Mouse (Mus musculus): ENCODE measurements at regions not wholly inside any gene's neighbourhood (a gene's known extent, or its start where the extent isn't known, plus 50 kb on each side); places are given as distances from the start of the nearest gene placed in this dataset.

- ATAC-seq (replicated peaks in 1 of 2; ENCODE audit: insufficient read depth in 1 of 2, low FRiP score in 2 of 2, low TSS enrichment in 1 of 2, low read depth in 1 of 2, poor library complexity in 2 of 2, severe bottlenecking in 2 of 2) = peak in 1 of 2 experiments; percentile 32; a peak in 2 of 4 replicates
These were observed 304.0 kb upstream of the Kif2a start for GRCm38 (mm10) chr13:107325707-107326495.

DNA sequence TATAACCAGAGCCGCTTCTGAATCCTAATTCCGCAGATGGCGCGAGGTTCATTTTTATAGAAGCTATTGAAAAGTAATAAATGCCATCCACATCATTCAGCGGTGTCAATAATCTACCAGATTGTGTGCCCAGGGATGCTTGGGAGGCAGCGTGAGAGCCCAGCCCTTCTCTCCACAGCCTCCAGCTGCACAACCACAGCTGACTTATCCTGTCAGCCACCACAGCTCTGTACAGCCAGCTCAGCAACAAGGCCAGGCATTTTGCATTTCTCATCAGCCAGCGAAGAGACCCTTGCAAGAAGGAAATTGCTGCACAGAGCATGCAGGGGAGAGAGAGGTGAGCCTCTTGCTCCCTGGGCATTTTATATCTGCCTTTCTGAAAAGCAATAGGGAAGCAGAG, 292.8 kb upstream of the Kif2a start:
- ATAC-seq (replicated peaks in 1 of 2; ENCODE audit: insufficient read depth in 1 of 2, low FRiP score in 2 of 2, low TSS enrichment in 1 of 2, low read depth in 1 of 2, poor library complexity in 2 of 2, severe bottlenecking in 2 of 2) = no peak

- ATAC-seq (replicated peaks in 1 of 2; ENCODE audit: insufficient read depth in 1 of 2, low FRiP score in 2 of 2, low TSS enrichment in 1 of 2, low read depth in 1 of 2, poor library complexity in 2 of 2, severe bottlenecking in 2 of 2) = no peak
These were observed 287.2 kb upstream of the Kif2a start for GRCm38 (mm10) chr13:107308958-107309639.

- no peak for ATAC-seq (replicated peaks in 1 of 2; ENCODE audit: insufficient read depth in 1 of 2, low FRiP score in 2 of 2, low TSS enrichment in 1 of 2, low read depth in 1 of 2, poor library complexity in 2 of 2, severe bottlenecking in 2 of 2)
These were observed 286.5 kb upstream of the Kif2a start for GRCm38 (mm10) chr13:107308404-107308803.

GRCm38 (mm10) chr13:107306958-107307357, 285.0 kb upstream of the Kif2a start:
- ATAC-seq (replicated peaks in 1 of 2; ENCODE audit: insufficient read depth in 1 of 2, low FRiP score in 2 of 2, low TSS enrichment in 1 of 2, low read depth in 1 of 2, poor library complexity in 2 of 2, severe bottlenecking in 2 of 2) = no peak

DNA sequence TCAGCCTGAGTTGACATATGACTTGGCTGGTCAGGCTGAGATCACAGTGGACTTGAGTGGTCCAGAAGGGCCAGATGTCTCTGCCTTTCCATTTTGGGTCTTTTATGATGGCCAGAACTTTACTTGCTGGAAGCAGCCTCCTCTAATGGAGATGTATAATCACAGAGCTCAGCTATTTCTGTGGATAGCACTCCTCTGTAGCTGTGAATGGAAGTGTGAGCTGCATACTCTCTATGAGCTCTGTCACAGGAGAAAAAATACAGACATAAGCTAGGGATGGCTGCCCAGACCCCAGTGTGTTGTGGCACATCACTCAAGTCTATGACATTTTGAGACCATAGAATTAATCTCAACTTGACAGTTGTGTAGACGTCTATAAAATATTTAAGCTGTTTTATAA, 284.3 kb upstream of the Kif2a start:
- ATAC-seq (replicated peaks in 1 of 2; ENCODE audit: insufficient read depth in 1 of 2, low FRiP score in 2 of 2, low TSS enrichment in 1 of 2, low read depth in 1 of 2, poor library complexity in 2 of 2, severe bottlenecking in 2 of 2) = no peak

GRCm38 (mm10) chr13:107305738-107306137, 283.8 kb upstream of the Kif2a start:
- no peak for ATAC-seq (replicated peaks in 1 of 2; ENCODE audit: insufficient read depth in 1 of 2, low FRiP score in 2 of 2, low TSS enrichment in 1 of 2, low read depth in 1 of 2, poor library complexity in 2 of 2, severe bottlenecking in 2 of 2)

GRCm38 (mm10) chr13:107303878-107304277, 282.0 kb upstream of the Kif2a start:
- no peak for ATAC-seq (replicated peaks in 1 of 2; ENCODE audit: insufficient read depth in 1 of 2, low FRiP score in 2 of 2, low TSS enrichment in 1 of 2, low read depth in 1 of 2, poor library complexity in 2 of 2, severe bottlenecking in 2 of 2)

DNA sequence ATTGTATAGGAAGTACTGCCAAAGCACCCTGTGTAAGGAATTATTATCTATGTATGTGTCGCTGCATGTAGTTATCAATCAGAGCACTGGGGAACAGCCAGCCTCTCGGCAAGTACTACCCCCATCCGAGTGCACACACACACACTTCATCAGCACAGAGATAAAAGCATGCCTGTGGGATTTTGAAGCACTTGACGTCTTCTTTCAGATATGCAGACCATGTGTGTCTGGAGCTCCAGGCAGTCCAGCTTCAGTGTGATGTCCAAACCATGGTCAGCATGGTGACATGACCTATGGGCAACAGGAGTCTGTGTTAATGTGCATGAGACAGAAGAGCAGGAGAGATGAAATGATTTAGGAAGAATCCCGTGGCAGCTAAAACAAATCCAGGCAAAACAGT, 281.4 kb upstream of the Kif2a start:
- ATAC-seq (replicated peaks in 1 of 2; ENCODE audit: insufficient read depth in 1 of 2, low FRiP score in 2 of 2, low TSS enrichment in 1 of 2, low read depth in 1 of 2, poor library complexity in 2 of 2, severe bottlenecking in 2 of 2) = no peak

- ATAC-seq (replicated peaks in 1 of 2; ENCODE audit: insufficient read depth in 1 of 2, low FRiP score in 2 of 2, low TSS enrichment in 1 of 2, low read depth in 1 of 2, poor library complexity in 2 of 2, severe bottlenecking in 2 of 2) = no peak
These were observed 278.9 kb upstream of the Kif2a start for GRCm38 (mm10) chr13:107300792-107301191.

- no peak for ATAC-seq (replicated peaks in 1 of 2; ENCODE audit: insufficient read depth in 1 of 2, low FRiP score in 2 of 2, low TSS enrichment in 1 of 2, low read depth in 1 of 2, poor library complexity in 2 of 2, severe bottlenecking in 2 of 2)
These were observed 242.7 kb upstream of the Kif2a start for GRCm38 (mm10) chr13:107264581-107264980.

DNA sequence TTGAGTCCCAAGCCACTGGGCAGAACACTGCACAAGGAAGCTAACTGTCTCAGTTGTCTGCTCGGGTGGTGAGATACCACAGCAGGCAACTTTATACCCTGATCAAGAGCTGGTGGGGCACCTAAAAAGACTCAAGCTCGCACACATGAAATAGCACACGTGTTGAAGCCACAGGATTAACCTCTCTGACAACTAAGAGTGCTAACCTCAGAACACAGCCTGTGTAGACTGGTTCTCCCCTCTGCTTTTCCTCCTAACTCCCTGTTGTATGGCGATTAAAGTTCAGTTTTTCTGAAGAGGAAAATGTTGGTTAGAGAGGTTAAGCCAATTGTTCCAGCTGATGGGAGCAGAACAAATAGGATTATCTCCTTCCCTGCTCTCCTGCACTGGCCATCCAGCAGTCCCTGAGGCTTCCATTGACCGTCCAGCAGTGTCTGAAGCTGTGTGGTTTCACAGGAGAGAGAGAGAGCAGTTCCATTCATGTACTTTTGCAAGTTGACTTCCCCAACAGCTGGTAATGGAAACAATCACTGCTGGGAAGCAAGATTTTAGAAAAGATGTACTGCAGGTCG, 239.6 kb upstream of the Kif2a start:
- ATAC-seq (replicated peaks in 1 of 2; ENCODE audit: insufficient read depth in 1 of 2, low FRiP score in 2 of 2, low TSS enrichment in 1 of 2, low read depth in 1 of 2, poor library complexity in 2 of 2, severe bottlenecking in 2 of 2) = no peak

GRCm38 (mm10) chr13:107260274-107260673, 238.3 kb upstream of the Kif2a start:
- no peak for ATAC-seq (replicated peaks in 1 of 2; ENCODE audit: insufficient read depth in 1 of 2, low FRiP score in 2 of 2, low TSS enrichment in 1 of 2, low read depth in 1 of 2, poor library complexity in 2 of 2, severe bottlenecking in 2 of 2)

GRCm38 (mm10) chr13:107247792-107248505, 226.0 kb upstream of the Kif2a start:
- ATAC-seq (replicated peaks in 1 of 2; ENCODE audit: insufficient read depth in 1 of 2, low FRiP score in 2 of 2, low TSS enrichment in 1 of 2, low read depth in 1 of 2, poor library complexity in 2 of 2, severe bottlenecking in 2 of 2) = no peak

- ATAC-seq (replicated peaks in 1 of 2; ENCODE audit: insufficient read depth in 1 of 2, low FRiP score in 2 of 2, low TSS enrichment in 1 of 2, low read depth in 1 of 2, poor library complexity in 2 of 2, severe bottlenecking in 2 of 2) = no peak
These were observed 225.2 kb upstream of the Kif2a start for GRCm38 (mm10) chr13:107246956-107247751.

- ATAC-seq (replicated peaks in 1 of 2; ENCODE audit: insufficient read depth in 1 of 2, low FRiP score in 2 of 2, low TSS enrichment in 1 of 2, low read depth in 1 of 2, poor library complexity in 2 of 2, severe bottlenecking in 2 of 2) = no peak
These were observed 222.2 kb upstream of the Kif2a start for GRCm38 (mm10) chr13:107244173-107244572.

GRCm38 (mm10) chr13:107239035-107239387, 217.1 kb upstream of the Kif2a start:
- ATAC-seq (replicated peaks in 1 of 2; ENCODE audit: insufficient read depth in 1 of 2, low FRiP score in 2 of 2, low TSS enrichment in 1 of 2, low read depth in 1 of 2, poor library complexity in 2 of 2, severe bottlenecking in 2 of 2) = no peak
